Mouse (Mus musculus): ENCODE measurements around the gene Emp2.
A peak's percentile ranks its signal among the peaks of the same experiment; 100 is the strongest.

The Emp2 gene

GRCm38 (mm10) chr16:10313646-10314088 lies at the start of gene Emp2:
Gene Emp2 (minus strand): TSS chr16:10313968.
- no peak for DNase-seq (ENCODE audit: low spot score)

DNA sequence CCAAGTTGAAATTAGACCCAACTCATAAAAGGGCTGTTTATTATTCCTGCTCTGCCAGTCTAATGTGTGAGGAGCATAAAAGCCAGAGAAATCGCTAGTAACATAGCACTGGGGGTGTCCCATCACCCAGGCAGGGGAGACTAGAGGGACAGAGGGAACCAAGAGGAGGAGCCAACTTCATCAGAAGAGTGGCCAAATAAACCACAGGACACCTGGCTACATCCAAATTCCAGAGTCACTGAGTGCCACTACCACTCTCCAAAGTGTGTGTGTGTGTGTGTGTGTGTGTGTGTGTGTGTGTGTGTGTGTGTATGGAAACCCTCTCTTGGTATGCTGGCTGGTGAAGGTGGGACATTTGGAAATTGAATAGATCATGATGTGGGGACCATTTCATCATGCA lies 49.3 kb upstream of the Emp2 start:
- DNase-seq (ENCODE audit: low spot score): no peak

GRCm38 (mm10) chr16:10359241-10359640 lies 45.5 kb upstream of the Emp2 start:
- no peak for DNase-seq (ENCODE audit: low spot score)

DNA sequence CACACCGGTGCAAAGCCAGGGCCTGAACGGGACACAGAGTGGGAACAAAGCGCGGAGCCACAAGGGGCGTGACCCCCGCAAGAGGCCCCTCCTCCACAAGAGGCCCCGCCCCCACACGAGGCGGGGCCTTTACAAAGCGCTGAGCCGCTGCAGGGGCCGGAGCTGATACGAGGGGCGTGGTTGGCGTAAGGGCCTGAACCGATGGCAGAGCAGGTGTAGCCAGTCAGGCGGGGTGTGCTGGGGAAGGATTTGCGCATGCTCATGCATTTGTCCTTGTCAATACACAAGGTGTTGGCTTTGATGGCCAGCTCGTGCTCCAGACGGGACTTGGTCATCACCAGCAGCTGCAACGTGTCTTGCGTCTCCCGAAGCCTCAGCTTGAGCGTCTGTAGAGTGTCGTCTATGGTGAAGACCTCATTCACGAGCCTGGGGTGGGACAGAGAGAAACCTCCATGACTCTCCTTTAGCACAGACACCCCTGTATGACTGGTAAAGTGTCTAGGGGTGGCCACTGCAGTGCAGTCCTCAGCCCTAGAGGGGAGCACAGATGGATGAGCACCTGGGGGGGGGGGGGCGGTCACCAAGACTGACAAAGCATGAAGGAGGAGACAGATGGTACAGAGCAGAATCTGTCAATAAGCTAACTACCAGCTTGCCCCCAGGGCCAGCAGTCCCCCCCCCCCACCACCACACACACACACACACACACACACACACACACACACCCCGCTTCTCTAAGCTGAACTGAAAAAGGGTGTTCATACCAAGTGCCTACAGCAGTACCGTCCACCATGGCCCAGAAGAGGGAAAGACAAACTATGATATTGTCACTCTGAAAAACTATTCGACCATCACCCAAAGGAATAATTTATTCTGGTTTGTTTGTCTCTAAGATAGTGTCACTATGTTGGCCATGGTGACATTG lies 44.5 kb upstream of the Emp2 start:
- DNase-seq (ENCODE audit: low spot score): peak; percentile 79

DNA sequence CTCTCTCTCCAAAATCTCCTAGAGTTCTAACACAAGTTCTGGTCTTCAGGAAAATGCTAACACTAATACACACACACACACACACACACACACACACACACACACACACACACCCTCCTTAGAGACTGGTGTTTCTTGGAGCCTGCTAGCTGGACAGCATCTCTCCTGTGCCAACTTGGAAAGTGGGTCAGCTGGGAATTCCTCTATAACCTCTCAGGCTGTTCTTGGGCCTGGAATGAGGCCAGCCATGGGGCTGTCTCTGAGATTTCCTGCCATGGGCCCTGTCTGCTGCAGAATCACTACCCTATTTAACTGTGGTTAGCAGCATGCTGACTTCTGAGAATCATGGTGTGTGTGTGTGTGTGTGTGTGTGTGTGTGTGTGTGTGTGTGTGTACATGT lies 41.2 kb upstream of the Emp2 start:
- no peak for DNase-seq (ENCODE audit: low spot score)

DNA sequence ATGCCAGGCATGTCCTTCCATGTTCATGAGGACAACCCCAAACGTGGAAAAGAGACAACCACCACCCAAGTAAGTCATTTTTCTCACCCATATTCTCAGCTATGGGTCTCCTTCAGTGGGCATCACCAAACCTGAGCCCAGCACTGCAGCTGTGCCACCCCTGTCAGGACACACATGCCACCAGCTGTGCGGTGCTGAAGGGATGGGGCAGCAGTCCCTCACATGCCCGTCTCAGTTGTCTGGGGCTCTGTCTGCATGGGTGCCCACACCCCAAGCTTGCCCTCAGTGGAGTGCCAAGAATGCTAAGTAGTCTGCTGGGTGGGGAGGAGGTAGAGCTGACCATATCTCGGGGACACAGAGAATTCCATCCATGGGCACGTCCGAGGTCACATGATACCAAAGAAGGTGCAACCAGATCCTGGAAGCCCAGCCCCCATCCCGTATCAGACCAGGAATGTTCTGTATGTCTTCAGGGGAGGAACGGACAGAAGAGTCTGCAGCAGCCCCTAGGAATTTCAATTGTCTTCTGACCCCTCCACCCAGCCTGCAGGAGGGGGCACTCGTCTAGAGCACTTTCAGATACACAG lies 37.4 kb upstream of the Emp2 start:
- no peak for DNase-seq (ENCODE audit: low spot score)

DNA sequence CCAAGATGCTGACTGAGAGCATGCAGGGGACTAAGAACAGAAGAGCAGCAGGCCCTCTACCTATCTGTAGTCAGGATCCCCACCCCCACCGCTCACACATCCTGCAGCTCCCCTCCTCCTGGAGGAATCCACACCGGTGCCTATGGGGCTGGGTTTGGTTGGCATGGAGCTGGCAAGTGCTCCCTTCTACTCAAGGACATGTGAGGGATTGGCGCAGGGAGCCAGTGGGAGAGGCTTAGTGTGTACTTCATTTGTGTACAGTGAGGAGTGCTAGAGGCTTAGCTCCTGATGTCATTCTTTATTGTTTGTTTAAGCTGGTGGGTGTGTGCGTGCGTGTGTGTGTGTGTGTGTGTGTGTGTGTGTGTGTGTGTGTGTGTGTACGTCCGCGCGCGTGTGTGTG lies 36.1 kb upstream of the Emp2 start:
- no peak for DNase-seq (ENCODE audit: low spot score)

- no peak for DNase-seq (ENCODE audit: low spot score)
Observed at GRCm38 (mm10) chr16:10349436-10349835, 35.7 kb upstream of the Emp2 start.

DNA sequence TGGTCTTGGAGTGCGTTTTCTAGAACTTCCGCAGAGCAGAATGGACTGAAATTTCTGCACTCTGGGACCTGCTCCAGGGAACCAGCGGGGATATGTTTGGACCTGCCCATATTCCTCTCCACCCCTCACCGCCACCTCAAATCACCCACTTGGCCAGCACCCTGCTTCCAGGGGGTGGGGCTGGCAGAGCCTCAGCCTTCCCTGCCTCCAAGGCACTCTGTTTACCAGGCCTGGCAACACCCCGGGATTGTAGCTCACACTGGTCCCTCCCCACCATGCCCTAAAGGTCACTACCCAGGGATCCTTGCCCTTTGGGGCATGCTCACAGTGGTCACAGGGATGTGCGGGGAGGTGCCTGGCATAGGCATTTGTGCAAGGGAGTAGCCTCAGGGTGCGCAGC lies 33.8 kb upstream of the Emp2 start:
- no peak for DNase-seq (ENCODE audit: low spot score)

GRCm38 (mm10) chr16:10341110-10341509 lies 27.3 kb upstream of the Emp2 start:
- DNase-seq (ENCODE audit: low spot score): no peak

DNA sequence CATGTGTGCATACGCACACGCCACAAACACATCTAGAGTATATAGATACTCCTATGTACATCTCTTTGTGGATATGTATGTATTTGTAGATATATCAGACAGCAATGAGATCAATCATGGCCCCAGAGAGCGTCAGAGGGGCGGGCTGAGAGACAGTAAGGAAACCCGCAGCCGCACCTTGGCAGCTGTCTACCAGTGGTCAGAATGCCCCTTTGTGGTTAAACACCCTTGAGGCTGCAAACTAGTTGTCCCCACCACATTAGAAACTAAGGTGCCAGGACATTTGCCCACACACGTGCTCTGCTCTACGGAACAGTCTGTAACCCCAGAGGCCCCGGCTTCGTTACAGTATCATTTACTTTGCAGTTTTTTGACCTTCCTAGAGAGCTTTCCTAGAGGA lies 26.2 kb upstream of the Emp2 start:
- no peak for DNase-seq (ENCODE audit: low spot score)

- DNase-seq (ENCODE audit: low spot score): no peak
Observed at GRCm38 (mm10) chr16:10338601-10339000, 24.8 kb upstream of the Emp2 start.

GRCm38 (mm10) chr16:10337422-10338197 lies 23.8 kb upstream of the Emp2 start:
- DNase-seq (ENCODE audit: low spot score): no peak

- no peak for DNase-seq (ENCODE audit: low spot score)
Observed at GRCm38 (mm10) chr16:10336454-10337421, 23.0 kb upstream of the Emp2 start.

DNA sequence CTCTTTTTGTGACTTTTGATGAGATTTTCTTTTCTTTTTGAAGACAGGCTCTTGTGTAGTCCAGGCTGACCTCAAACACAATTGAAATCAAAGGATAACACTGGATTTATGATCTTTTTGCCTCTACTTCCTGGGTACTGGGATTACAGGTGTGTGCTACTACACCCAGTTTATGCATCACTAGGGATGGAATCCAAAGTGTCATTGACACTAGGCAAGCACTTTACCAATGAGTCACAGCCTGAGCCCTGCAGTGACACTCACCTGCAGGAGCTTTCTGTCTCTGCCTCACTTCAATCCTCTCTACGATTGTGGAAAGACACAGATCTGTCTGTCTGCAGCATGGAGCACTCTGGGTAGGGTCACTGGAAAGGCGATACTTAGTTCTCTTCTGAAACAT lies 22.2 kb upstream of the Emp2 start:
- DNase-seq (ENCODE audit: low spot score): no peak

DNA sequence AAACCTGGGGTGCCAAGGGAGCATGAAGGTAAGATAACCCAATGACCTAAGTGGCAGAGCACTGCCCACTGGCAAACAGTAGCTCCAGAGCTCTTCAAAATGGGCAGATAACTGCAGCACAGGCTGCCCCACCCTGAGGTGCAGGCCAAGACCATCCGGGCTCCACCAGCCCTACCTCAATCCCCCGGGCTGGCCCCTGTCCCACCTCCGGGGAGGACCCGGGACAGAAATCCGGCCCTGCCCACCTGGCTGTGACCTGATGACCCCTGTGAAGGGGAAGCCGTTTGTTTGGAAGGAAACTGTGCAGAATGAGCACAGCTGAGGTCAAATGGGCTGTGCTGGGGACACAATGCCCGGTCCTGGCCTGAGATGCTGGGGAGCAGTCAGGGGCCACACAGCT lies 19.0 kb upstream of the Emp2 start:
- no peak for DNase-seq (ENCODE audit: low spot score)

DNA sequence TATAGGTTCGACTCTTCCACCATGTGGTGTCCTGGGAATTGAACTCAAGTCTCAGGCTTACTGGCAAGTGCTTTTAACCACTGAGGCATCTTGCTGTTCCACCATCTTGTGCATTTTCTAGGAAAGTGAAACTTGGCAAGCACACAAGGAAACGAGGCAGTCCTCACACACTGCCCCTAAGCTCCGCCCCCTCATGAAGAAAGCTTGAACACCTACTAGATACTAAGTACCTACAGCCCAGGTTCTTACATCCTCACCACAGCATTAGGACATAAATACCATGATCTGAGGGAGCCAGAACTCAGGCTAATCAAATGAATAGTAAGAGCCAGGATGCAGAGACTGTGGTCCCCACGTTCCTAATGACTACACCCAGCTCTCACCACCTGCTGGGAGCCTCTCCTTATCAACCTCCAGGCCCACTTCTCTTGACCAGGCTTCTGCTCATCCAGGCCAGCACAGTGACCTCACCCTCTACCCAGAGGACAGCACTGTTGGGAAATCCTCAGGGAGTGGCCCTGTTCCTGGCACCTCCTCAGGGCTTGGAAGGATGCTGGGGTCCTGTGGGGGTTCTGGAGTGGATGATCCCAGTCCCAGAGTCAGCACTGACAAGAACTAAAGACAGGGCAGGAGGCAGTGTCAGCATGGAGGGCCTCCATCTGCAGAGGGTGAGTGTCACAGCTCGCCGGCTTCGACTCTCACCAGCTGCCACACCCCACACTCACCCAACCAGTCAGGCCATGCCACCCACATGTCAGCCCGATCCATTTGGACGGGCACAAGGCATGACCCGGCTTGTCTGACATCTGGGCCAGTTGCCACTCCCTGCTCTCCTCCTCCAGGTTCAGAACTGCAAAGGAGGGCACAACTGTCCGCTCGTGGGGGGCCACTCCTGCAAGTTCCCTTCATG lies 17.1 kb upstream of the Emp2 start:
- DNase-seq (ENCODE audit: low spot score): no peak

DNA sequence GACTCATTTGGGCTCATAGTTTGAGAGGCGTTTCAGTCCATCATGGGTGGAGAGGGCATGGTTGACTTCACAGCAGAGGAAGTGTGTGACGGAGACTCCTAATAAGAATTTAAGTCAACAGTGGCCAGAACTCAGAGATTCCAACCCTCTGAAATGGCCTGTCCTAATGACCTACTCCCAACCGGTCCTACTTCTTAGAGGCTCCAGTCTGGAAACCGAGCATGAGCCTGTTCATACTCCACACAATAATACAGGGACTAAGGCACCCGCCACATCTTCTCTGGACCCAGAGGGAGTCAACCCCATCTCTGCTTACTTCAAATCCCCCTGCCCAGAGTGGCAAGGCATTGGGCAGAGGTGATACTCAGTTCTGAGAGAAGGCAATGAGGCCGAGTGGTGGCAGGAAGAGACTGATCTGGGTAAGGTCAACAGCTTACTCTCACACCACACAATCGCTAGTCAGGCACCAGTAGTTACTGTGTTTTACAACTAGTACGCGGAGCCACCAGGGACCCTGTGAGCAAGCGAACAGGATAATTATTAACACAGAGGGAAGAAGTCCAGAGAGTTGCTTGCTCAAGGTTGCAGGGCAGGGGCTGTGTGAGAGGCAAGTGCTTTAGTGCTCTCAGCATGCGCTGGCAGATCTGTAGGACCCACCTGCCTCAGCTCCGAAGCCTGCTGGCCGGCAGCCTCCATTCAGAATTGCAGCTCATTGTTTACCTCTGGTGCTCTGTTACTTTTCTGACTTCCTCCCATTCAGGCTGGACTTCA lies 14.0 kb upstream of the Emp2 start:
- no peak for DNase-seq (ENCODE audit: low spot score)

GRCm38 (mm10) chr16:10319914-10320569 lies 6.3 kb upstream of the Emp2 start:
- DNase-seq (ENCODE audit: low spot score): no peak

Measured in c-Kit-positive CD71-positive TER-119-positive erythroid progenitor cells, embryonic 14.5 days (primary cell).